Mouse (Mus musculus) embryonic facial prominence, embryonic 15.5 days (tissue): Measurements from ENCODE around the gene Cnn1. TPM values are rescaled to one million over a fixed set of nuclear protein-coding genes. Genes with fewer than 3 reads are reported as not detected.
"Not testable (repeated sequence)": the region's sequence is repeated elsewhere in the genome, so short reads cannot be mapped to it uniquely, and the experiment has no call there.

Experiments used
- ATAC-seq: fragments of 200-750 bp; cut with Nextera tagmentation; 2 replicates; pipeline ENCODE4 v1.8.0; 2017; ENCODE audit warnings: low read depth, moderate TSS enrichment; ENCODE audit not compliant: insufficient number of reproducible peaks, low FRiP score, low TSS enrichment
- H3K27ac ChIP-seq: fragments of 300-500 bp; sonication (generic); replicated peaks from 2 replicates; pipeline ENCODE4 v1.5.1; 2015; ENCODE audit warnings: mild to moderate bottlenecking, inconsistent platforms
- H3K27me3 ChIP-seq: fragments of 300-500 bp; sonication (generic); 2 replicates; pipeline ENCODE4 v1.6.1; 2015; ENCODE audit warnings: inconsistent platforms
- H3K36me3 ChIP-seq: fragments of 300-500 bp; sonication (generic); 2 replicates; pipeline ENCODE4 v1.6.1; 2015; ENCODE audit warnings: mild to moderate bottlenecking, inconsistent platforms
- H3K4me1 ChIP-seq: fragments of 300-500 bp; sonication (generic); 2 replicates; pipeline ENCODE4 v1.6.1; 2015; ENCODE audit warnings: inconsistent platforms
- H3K4me2 ChIP-seq: fragments of 300-500 bp; sonication (generic); replicated peaks from 2 replicates; pipeline ENCODE4 v1.6.1; 2015; ENCODE audit warnings: mild to moderate bottlenecking, inconsistent platforms
- H3K4me3 ChIP-seq: fragments of 300-500 bp; sonication (generic); replicated peaks from 2 replicates; pipeline ENCODE4 v1.5.1; 2015; ENCODE audit warnings: mild to moderate bottlenecking, inconsistent platforms
- H3K9ac ChIP-seq: fragments of 300-500 bp; sonication (generic); 2 replicates; pipeline ENCODE4 v1.6.1; 2015; ENCODE audit warnings: inconsistent platforms
- H3K9me3 ChIP-seq: fragments of 300-500 bp; sonication (generic); replicated peaks from 2 replicates; pipeline ENCODE4 v1.6.1; 2016; ENCODE audit warnings: inconsistent platforms
- WGBS: fragments of 180-500 bp; shearing (Covaris S2); methylation state at CpG from one replicate; pipeline ENCODE4 v1.1.7; 2015; 5-methylcytosine and 5-hydroxymethylcytosine counted together
- polyA plus RNA-seq: library from polyadenylated mRNA; unstranded; fragments of >200 nt; fragmentation: Nextera tagmentation; extraction: Ambion mirVana; gene quantifications from 2 replicates; pipeline ENCODE4 v1.2.1, GENCODE M21; 2015

The Cnn1 gene
- polyA plus RNA-seq, 1 experiment from 2014 or later = 4.3 TPM

- Histone ChIP-seq H3K27ac (no peak overlapping the region), H3K4me2 (no peak overlapping the region), H3K9me3 (no peaks in the 10 kb centered on the region), H3K36me3 (peaks cover 39% of the 10 kb centered on the region), H3K4me1 (peaks cover 5% of the 10 kb centered on the region), H3K4me3 (no peak overlapping the region), H3K27me3 (peaks cover 37% of the 10 kb centered on the region), H3K9ac (no peak overlapping the region)
- 88% methylated on average over 9 of the region's 9 CpGs for WGBS
- no peak for ATAC-seq
These were observed 41.9 kb upstream of the Cnn1 start for GRCm38 (mm10) chr9:22057031-22057517.

DNA sequence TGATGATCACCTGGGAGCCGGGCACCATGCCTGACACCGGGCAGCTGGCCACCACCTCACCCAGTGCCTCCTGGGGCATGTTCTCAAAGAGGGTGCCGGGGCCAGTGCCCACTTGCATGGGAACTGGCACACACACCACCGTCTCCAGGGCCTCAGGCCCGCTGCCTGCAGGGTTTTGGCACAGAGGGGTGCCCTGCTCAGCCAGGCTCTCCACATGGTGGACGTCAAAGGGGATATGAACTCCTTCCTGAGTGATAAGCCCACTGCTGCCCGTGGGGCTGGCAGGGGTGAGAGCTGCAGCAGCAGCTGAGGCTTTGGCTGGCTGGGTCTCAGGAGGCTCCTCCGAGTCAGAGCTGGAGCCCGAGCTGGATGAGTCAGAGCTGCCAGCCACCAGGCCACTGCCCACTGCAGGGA, 41.0 kb upstream of the Cnn1 start:
- WGBS = 89% methylated on average over 9 of the region's 9 CpGs
- no peak for ATAC-seq
- no peaks in the 10 kb centered on the region for H3K9me3 ChIP-seq
- H3K4me3 ChIP-seq = no peak overlapping the region
- H3K27me3 ChIP-seq = peaks cover 28% of the 10 kb centered on the region
- no peak overlapping the region for H3K4me2 ChIP-seq
- no peak overlapping the region for H3K27ac ChIP-seq
- peaks cover 5% of the 10 kb centered on the region for H3K4me1 ChIP-seq
- no peak overlapping the region for H3K9ac ChIP-seq
- H3K36me3 ChIP-seq = peaks cover 47% of the 10 kb centered on the region

GRCm38 (mm10) chr9:22061339-22061738, 37.7 kb upstream of the Cnn1 start:
- H3K9ac ChIP-seq = no peak overlapping the region
- peaks cover 78% of the 10 kb centered on the region for H3K36me3 ChIP-seq
- H3K27ac ChIP-seq = no peak overlapping the region
- no peaks in the 10 kb centered on the region for H3K4me1 ChIP-seq
- no peak overlapping the region for H3K4me2 ChIP-seq
- H3K9me3 ChIP-seq = no peaks in the 10 kb centered on the region
- no peak overlapping the region for H3K4me3 ChIP-seq
- WGBS = 83% methylated on average over 2 of the region's 2 CpGs
- no peaks in the 10 kb centered on the region for H3K27me3 ChIP-seq
- ATAC-seq = no peak

DNA sequence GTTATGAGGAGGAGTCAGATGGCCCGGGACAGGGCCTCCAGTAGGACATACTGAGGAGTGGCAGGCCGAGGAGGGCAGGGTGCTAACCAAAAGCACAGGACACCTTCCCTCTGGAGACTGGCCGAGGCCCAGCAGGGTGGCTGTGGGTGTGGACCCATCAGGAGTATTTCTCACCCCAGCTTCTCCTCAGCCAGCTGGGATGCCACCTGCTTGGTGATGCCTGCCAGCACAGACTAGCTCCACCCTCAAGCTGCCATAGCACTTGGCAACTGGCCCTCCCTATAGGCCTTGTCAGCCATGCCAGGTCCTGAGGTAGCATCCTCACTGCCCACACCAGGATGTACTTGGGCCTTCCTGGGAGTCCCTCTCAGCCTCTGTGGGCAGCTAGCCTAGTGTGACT, 34.7 kb upstream of the Cnn1 start:
- no peak for ATAC-seq
- no peak overlapping the region for H3K9ac ChIP-seq
- no peaks in the 10 kb centered on the region for H3K4me1 ChIP-seq
- H3K4me2 ChIP-seq = no peak overlapping the region
- H3K27ac ChIP-seq = no peak overlapping the region
- no peaks in the 10 kb centered on the region for H3K9me3 ChIP-seq
- H3K27me3 ChIP-seq = no peaks in the 10 kb centered on the region
- no peak overlapping the region for H3K4me3 ChIP-seq
- WGBS = 93% methylated on average over 3 of the region's 3 CpGs
- H3K36me3 ChIP-seq = peaks cover 67% of the 10 kb centered on the region

DNA sequence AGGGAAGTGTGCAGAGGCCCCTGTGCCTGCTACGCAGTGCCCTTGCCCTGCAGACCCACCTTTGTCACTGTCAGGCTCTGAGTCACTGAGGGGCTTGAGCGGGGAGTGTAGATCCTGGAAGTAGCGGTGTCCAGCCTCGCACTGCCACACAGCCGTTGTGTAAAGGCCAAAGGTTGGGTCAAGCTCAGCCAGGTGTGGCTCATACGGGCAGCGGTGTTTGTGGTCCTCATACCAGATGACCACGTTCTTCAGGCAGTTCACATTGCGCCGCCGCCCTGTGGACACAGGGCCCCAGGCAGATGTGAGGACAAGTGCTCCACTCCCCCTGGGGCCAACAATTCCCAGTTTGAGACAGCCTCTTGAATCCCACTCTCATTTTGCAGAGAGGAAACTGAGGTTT, 33.4 kb upstream of the Cnn1 start:
- Histone ChIP-seq H3K27ac (no peak overlapping the region), H3K4me2 (no peak overlapping the region), H3K4me1 (peaks cover 7% of the 10 kb centered on the region; the same call in 1 of the 2 replicates), H3K9ac (no peak overlapping the region), H3K36me3 (peaks cover 60% of the 10 kb centered on the region), H3K9me3 (no peaks in the 10 kb centered on the region), H3K27me3 (no peaks in the 10 kb centered on the region), H3K4me3 (no peak overlapping the region)
- ATAC-seq = no peak
- 93% methylated on average over 11 of the region's 11 CpGs for WGBS

- Histone ChIP-seq H3K4me2 (no peak overlapping the region), H3K27ac (no peak overlapping the region), H3K36me3 (peaks cover 55% of the 10 kb centered on the region), H3K4me3 (no peak overlapping the region), H3K4me1 (peaks cover 7% of the 10 kb centered on the region; the same call in 1 of the 2 replicates), H3K27me3 (no peaks in the 10 kb centered on the region), H3K9me3 (no peaks in the 10 kb centered on the region), H3K9ac (no peak overlapping the region)
- WGBS = 71% methylated on average over 3 of the region's 3 CpGs
- no peak for ATAC-seq
These were observed 32.6 kb upstream of the Cnn1 start for GRCm38 (mm10) chr9:22066433-22066832.

GRCm38 (mm10) chr9:22067195-22067594, 31.8 kb upstream of the Cnn1 start:
- Histone ChIP-seq H3K4me1 (peaks cover 7% of the 10 kb centered on the region; the same call in 1 of the 2 replicates), H3K27me3 (no peaks in the 10 kb centered on the region), H3K4me2 (no peak overlapping the region), H3K36me3 (peaks cover 49% of the 10 kb centered on the region), H3K9ac (no peak overlapping the region), H3K9me3 (no peaks in the 10 kb centered on the region), H3K4me3 (no peak overlapping the region), H3K27ac (no peak overlapping the region)
- 62% methylated on average over 5 of the region's 5 CpGs for WGBS
- no peak for ATAC-seq

DNA sequence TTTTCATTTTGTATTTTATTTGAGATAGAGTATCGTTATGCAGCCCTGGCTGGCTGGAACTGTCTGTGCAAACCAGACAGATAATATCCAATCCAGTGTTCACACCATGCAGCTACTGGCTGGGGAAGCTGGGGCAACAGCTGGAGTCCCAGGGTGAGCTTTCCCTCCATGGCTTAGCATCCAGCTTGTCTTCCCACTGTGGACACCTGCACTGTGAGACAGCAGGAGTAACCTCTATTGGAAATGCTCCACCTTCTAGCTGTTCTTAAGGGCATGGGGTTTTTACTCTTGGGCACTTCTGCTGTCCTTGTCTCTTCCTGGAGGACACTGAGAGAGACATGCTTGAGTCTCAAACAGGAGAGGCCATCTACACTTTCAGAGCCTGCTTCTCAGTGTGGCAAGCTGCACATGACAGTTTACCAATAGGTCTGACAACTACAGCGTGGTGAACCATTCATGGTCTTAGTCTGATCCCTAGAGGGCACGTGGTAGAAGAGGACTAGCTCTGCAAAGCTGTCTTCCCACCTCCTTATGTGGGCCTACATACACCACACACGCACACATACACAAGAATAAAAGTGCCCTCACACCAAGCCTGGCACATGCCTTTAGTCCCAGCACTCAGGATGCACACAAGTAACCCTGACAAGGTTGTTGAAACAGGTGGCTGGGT, 29.0 kb upstream of the Cnn1 start:
- no peak overlapping the region for H3K9ac ChIP-seq
- ATAC-seq = no peak
- H3K4me1 ChIP-seq = peaks cover 7% of the 10 kb centered on the region; the same call in 1 of the 2 replicates
- 64% methylated on average over 4 of the region's 4 CpGs for WGBS
- peak overlapping the region; percentile 99; the same call in 1 of the 2 replicates for H3K27ac ChIP-seq
- no peaks in the 10 kb centered on the region for H3K9me3 ChIP-seq
- H3K4me3 ChIP-seq = peak overlapping the region; percentile 83
- peaks cover 42% of the 10 kb centered on the region for H3K36me3 ChIP-seq
- H3K27me3 ChIP-seq = no peaks in the 10 kb centered on the region
- H3K4me2 ChIP-seq = peak overlapping the region; percentile 57

DNA sequence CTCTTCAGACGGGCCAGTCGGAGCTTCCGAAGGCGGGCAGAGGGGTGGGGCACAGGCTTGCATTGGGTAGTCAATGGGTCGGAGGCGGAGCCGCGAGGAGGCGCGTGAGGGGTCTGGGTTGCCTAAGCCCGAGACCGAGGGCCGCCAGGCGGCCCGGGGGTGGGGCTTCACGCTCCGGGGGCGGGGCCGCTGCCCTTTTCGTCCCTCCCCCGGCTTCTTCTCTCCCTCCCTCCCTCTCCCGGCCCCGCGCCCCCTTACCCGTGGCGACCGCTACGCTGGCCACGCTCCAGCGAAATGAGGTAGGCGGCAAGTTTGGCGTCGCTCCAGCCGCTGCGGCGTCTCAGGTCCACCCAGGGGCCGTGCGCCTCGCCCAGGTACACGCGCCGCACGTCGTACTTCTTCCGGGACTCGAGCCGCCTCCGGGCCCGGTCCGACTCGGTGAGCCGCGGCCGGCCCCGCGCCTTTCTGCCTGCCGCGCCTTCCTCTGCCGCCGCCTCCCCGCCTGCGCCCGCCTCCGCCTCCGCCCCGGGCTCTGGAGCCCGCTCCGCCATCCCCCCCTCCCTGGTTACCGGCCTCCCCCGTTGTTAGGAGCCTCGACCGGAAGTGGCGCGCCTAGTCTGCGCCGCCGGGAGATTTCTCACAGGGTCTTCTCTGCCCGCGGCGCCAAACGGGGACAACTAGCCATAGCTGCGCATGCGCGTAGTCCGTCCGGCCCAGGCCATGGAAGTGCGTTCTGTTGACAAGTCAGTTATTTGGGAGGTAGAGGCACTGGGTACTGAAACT, 28.0 kb upstream of the Cnn1 start, which contains the start of the genes Gm49318 and Zfp653:
Gene Gm49318, minus strand, starts transcription at position 469 of the 783 bp plus-strand sequence.
Gene Zfp653, minus strand, starts transcription at position 586 of the 783 bp plus-strand sequence.
- WGBS = under 1% methylated on average over 68 of the region's 87 CpGs
- Histone ChIP-seq H3K4me2 (peak within 1 kb of the TSS; percentile 57), H3K9ac (peak within 1 kb of the TSS; percentile 78), H3K4me1 (peaks cover 7% of the 10 kb centered on the region; the same call in 1 of the 2 replicates), H3K27ac (peak within 1 kb of the TSS; percentile 99), H3K4me3 (peak within 1 kb of the TSS; percentile 83), H3K9me3 (no peaks in the 10 kb centered on the region), H3K27me3 (no peaks in the 10 kb centered on the region), H3K36me3 (peaks cover 35% of the 10 kb centered on the region)
- peak; percentile 98 for ATAC-seq

DNA sequence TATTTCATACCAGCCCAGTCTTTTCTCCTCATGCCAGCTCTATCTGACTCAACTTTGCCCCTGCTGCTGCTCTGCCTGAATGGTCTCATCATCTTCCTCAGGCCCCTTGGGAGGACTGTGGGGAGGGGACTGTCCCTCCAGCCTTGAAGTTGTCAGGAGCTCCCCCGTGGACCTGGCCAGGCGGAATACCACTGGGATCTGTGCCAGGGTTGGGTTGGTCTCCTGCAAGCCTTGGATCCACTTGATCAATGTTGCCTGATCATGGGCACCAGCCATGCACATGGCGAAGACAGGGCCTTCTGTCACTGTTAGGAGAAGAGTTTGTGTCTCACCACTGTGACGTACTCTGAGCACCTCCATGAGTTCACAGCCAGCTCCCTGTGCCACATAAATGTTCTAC, 26.7 kb upstream of the Cnn1 start:
- Histone ChIP-seq H3K4me3 (no peak overlapping the region), H3K36me3 (peaks cover 45% of the 10 kb centered on the region), H3K27me3 (no peaks in the 10 kb centered on the region), H3K9me3 (no peaks in the 10 kb centered on the region), H3K4me1 (peaks cover 7% of the 10 kb centered on the region; the same call in 1 of the 2 replicates), H3K9ac (no peak overlapping the region), H3K27ac (no peak overlapping the region), H3K4me2 (no peak overlapping the region)
- WGBS = 88% methylated on average over 4 of the region's 4 CpGs
- ATAC-seq = no peak

- not testable (repeated sequence) for H3K4me2 ChIP-seq, H3K27me3 ChIP-seq, ATAC-seq, H3K9me3 ChIP-seq, H3K9ac ChIP-seq, H3K4me3 ChIP-seq, H3K4me1 ChIP-seq, H3K27ac ChIP-seq
- 80% methylated on average over 5 of the region's 5 CpGs for WGBS
- H3K36me3 ChIP-seq = peaks cover 40% of the 10 kb centered on the region
These were observed 23.2 kb upstream of the Cnn1 start for GRCm38 (mm10) chr9:22075778-22076177.
